Mouse (Mus musculus) embryonic fibroblast, embryonic 13.5 days (primary cell): Measurements from ENCODE around the gene Pgap1.

Experiments used
- CTCF ChIP-seq: IDR thresholded peaks from 2 replicates; pipeline ENCODE4 v1.5.1; 2011; ENCODE audit warnings: mild to moderate bottlenecking, control low read depth, low read length, moderate library complexity, borderline replicate concordance; ENCODE audit not compliant: insufficient read depth
- POLR2A ChIP-seq: IDR thresholded peaks from 2 replicates; pipeline ENCODE4 v1.6.1; 2011; ENCODE audit warnings: low read depth, mild to moderate bottlenecking, control low read depth, low read length, moderate library complexity

GRCm38 (mm10) chr1:54578358-54579184 is 21.1 kb upstream of the Pgap1 start:
- no peak for TF ChIP-seq CTCF
- no peak for TF ChIP-seq POLR2A
